Mouse (Mus musculus) bone marrow, adult 2 months (tissue): ENCODE measurements at regions not wholly inside any gene's neighbourhood (a gene's known extent, or its start where the extent isn't known, plus 50 kb on each side); places are given as distances from the start of the nearest gene placed in this dataset.
A peak's percentile ranks its signal among the peaks of the same experiment; 100 is the strongest.

Source experiments
- H3K27ac ChIP-seq: fragments of 200-500 bp; 2 replicates; pipeline ENCODE4 v1.5.1; 2012; ENCODE audit warnings: low read depth, mild to moderate bottlenecking, control low read depth, inconsistent platforms, low read length; ENCODE audit not compliant: control insufficient read depth, poor library complexity, insufficient read depth
- H3K4me1 ChIP-seq: fragments of 200-500 bp; 2 replicates; pipeline ENCODE4 v1.6.1; 2011; ENCODE audit warnings: low read length; ENCODE audit not compliant: control insufficient read depth, insufficient read depth
- H3K4me3 ChIP-seq: fragments of 200-500 bp; replicated peaks from 2 replicates; pipeline ENCODE3; 2011; ENCODE audit warnings: mild to moderate bottlenecking, low read depth, low read length, control low read depth; ENCODE audit not compliant: control insufficient read depth
- CTCF ChIP-seq: fragments of 200-500 bp; IDR thresholded peaks from 2 replicates; pipeline ENCODE4 v1.5.1; 2011; ENCODE audit warnings: low read length, control low read depth; ENCODE audit not compliant: control insufficient read depth, insufficient read depth
- POLR2A ChIP-seq: fragments of 200-500 bp; IDR thresholded peaks from 2 replicates; pipeline ENCODE4 v1.6.1; 2011; ENCODE audit warnings: low read depth, mild to moderate bottlenecking, control low read depth, low read length, borderline replicate concordance; ENCODE audit not compliant: control insufficient read depth
- WGBS: fragments of 180-500 bp; shearing (Covaris S2); methylation state at CpG from one replicate; pipeline ENCODE4 v1.1.7; 2018; 5-methylcytosine and 5-hydroxymethylcytosine counted together

DNA sequence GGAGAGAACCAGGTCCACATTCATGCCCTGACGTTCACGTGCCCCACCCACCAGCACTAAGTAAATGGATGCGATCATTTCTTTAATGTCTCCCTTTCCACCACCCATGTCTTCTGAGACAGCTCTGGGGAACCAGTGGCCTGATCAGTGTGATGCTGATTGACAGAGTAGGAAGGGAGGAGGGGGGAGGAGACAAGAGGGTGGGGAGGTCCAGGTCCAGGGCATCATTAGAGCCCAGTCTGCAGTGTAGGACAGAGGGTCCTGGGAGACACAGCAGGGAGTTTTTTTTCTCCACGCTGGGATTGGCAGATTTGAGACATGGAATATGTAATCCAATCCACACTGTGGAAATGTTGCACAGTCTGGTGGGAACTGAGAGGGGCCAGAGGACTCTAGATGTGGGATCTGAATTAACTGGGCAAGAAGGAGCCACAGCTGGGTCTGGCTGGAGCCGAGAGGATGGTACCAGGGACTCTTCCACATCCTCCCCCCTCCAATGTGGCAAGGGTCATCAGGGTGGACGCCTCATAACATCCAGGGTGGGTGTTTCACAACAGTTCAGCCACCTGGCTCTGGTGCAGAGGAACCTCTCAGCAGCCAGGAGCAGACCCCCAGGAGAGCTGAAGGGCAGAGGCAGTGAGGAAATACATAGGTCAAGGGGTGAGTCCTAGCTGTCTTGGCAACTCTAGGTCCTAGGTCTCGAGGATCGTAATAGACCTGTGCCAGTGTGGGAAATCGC, 89.3 kb upstream of the 1700021F07Rik start:
- H3K4me3 ChIP-seq, result no peak overlapping the region
- 77% methylated on average over 9 of the region's 9 CpGs for WGBS
- no peak overlapping the region for H3K27ac ChIP-seq
- no peak for TF ChIP-seq CTCF
- no peak for TF ChIP-seq POLR2A
- H3K4me1 ChIP-seq, result no peaks in the 10 kb centered on the region

GRCm38 (mm10) chr2:173436580-173436979, 85.8 kb upstream of the 1700021F07Rik start:
- WGBS, result 50% methylated on average over 3 of the region's 3 CpGs
- peak overlapping the region; percentile 60; the same call in 1 of the 2 replicates for H3K27ac ChIP-seq
- H3K4me3 ChIP-seq, result no peak overlapping the region
- TF ChIP-seq POLR2A (no peak), CTCF (no peak)
- H3K4me1 ChIP-seq, result no peaks in the 10 kb centered on the region

- 80% methylated on average over 9 of the region's 9 CpGs for WGBS
- H3K4me1 ChIP-seq, result no peaks in the 10 kb centered on the region
- TF ChIP-seq CTCF (no peak), POLR2A (no peak)
- H3K27ac ChIP-seq, result no peak overlapping the region
- no peak overlapping the region for H3K4me3 ChIP-seq
Observed at GRCm38 (mm10) chr2:173439031-173439430, 83.4 kb upstream of the 1700021F07Rik start.

DNA sequence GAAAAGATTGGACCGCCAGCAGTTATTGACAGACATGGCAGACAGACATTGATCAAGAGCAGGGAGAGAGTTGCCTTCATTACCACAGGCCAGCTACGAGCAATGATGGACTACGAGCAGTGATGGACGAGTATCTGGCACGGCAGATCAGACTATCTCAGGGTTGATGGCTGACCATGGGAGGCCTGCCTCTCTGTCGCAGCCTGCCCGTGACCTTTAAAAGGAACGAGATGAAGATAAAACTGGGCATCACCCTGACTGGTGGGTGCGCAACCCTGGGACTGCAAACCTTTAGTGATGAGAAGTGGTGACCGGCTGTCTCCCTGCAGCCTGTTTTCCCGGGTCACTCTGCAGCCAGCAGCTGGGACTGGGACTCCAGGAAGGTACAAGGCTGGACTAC, 80.3 kb upstream of the 1700021F07Rik start:
- no peak overlapping the region for H3K27ac ChIP-seq
- H3K4me3 ChIP-seq, result no peak overlapping the region
- WGBS, result 86% methylated on average over 11 of the region's 11 CpGs
- no peaks in the 10 kb centered on the region for H3K4me1 ChIP-seq
- no peak for TF ChIP-seq CTCF
- TF ChIP-seq POLR2A, result no peak

- TF ChIP-seq CTCF (no peak), POLR2A (no peak)
- Histone ChIP-seq H3K4me1 (no peaks in the 10 kb centered on the region), H3K4me3 (no peak overlapping the region), H3K27ac (no peak overlapping the region)
- WGBS, result 81% methylated on average over 10 of the region's 10 CpGs
Observed at GRCm38 (mm10) chr2:173443262-173443661, 79.1 kb upstream of the 1700021F07Rik start.

- no peak for TF ChIP-seq CTCF
- no peak for TF ChIP-seq POLR2A
- no peak overlapping the region for H3K27ac ChIP-seq
- H3K4me1 ChIP-seq, result no peaks in the 10 kb centered on the region
- 80% methylated on average over 9 of the region's 9 CpGs for WGBS
- no peak overlapping the region for H3K4me3 ChIP-seq
Observed at GRCm38 (mm10) chr2:173444386-173444785, 78.0 kb upstream of the 1700021F07Rik start.

DNA sequence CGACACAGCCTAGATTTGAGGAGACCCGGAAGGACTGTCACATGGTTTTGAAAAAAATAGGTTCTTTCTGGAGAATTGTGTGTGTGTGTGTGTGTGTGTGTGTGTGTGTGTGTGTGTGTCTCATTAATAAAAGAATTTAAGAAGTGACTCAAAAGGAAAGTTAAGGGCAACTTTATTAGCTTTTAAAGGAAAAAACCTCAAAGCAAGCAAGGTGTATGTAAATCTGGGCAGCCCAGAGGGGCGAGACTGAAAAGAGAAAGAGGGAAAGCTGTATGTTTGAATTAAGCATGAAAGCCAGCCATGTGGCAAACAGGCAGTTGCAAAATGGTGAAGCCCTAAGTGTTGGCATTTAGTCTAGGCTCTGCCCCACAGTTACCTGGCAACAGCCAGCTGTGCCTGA, 77.3 kb upstream of the 1700021F07Rik start:
- no peaks in the 10 kb centered on the region for H3K4me1 ChIP-seq
- TF ChIP-seq CTCF (no peak), POLR2A (no peak)
- 74% methylated on average over 3 of the region's 3 CpGs for WGBS
- no peak overlapping the region for H3K4me3 ChIP-seq
- H3K27ac ChIP-seq, result no peak overlapping the region

DNA sequence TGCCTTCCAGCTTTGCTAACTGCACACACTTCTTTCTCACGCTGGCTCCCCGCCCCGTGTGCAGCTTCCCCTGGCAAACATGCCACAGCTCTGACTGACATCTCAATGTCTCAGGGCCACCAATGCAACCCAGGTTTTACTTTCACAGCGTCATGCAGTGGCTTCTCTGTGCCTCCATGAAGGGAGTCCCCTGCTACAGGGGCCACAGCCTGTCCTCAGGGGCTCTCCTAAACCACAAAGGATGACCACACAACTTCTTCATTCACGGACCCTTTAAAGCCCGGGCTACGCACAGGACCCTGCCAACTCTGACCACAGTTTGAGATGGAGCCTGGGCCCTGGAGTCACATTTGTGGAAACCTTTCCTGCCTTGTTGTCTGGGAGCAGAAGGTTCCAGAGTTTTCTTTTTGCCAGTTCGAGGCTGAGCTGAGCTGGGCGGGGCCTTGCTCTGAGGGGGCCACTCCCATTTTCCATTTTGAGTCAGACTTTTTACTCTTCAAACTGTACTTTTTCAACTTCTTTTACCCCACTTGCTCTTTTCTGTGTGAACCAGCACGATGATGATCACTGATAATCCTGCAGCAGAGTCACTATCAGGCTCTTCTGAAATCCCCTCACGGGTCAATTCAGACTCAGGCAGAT, 73.7 kb upstream of the 1700021F07Rik start:
- Histone ChIP-seq H3K27ac (no peak overlapping the region), H3K4me3 (no peak overlapping the region), H3K4me1 (no peaks in the 10 kb centered on the region; the same call in 1 of the 2 replicates)
- TF ChIP-seq POLR2A, result no peak
- no peak for TF ChIP-seq CTCF
- WGBS, result 35% methylated on average over 11 of the region's 11 CpGs
